Mouse (Mus musculus) embryonic stem cell, embryonic (primary cell): ENCODE data around the gene Srxn1.

Source experiments
- CTCF ChIA-PET, 4 experiments: fragments of 300-600 bp in 2 of 4; fragments of 350-600 bp in 2 of 4; sonication (Branson Sonifier 250); formaldehyde crosslinking; loops; one replicate each; lab custom pipeline; 2022; ENCODE audit warnings: inconsistent platforms in 2 of 4; lab: Charles Lee
- POLR2A ChIA-PET, 4 experiments: fragments of 300-600 bp in 2 of 4; fragments of 350-600 bp in 2 of 4; sonication (Branson Sonifier 250); formaldehyde crosslinking; loops; one replicate each; lab custom pipeline; 2022; ENCODE audit warnings: antibody characterized with exemption in 4 of 4, inconsistent platforms in 1 of 4; lab: Charles Lee

Srxn1 gene

DNA sequence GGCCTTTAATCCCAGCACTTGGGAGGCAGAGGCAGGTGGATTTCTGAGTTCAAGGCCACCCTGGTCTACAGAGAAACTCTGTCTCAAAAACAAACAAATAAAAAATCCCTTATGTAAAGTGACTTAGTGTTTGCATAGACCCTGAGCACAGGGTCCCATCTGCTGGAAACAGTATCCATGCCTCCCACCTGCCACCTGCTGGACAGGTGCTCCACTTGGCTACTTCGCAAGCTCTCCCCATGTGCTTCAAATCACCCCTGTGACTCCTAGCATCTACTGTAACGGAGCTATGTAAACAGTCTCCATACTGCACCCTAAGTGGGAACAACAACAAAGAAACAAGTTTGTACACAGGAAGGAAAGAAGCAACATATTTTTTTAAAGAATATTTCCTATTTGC is 23.3 kb downstream of the Srxn1 start:
- ChIA-PET POLR2A (interaction anchor here in 2 of 4 experiments (0.6 to 4.0 kb wide), 3 partner anchors 15 to 51 kb away, joined by 3 to 18 read pairs (median 5); partner anchors contain the start of gene Tcf15 (in 2 of the 2)), CTCF (interaction anchor here (0.6 to 3.4 kb wide), 9 partner anchors 13 to 1393 kb away, joined by 3 to 17 read pairs (median 4); no protein-coding TSS in a partner anchor)

DNA sequence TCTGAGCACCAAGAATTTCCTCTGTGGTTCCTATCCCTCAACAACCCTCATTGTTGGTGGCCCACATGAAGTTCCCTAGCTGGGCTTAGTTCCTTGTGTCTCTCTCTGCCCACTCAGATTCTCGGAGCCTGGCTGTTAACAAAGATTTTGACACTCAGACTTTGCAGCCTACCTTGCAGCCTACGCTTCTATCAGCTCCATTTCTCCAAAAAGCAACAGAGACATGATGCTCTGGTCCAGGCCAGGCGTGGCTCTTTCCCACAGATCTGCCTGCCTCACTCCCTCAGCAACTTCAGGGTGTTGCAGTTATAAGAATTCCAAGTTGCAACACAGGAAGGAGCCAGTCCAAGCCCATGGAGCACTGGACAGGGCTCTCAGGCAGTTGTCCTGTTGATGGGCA is 24.5 kb downstream of the Srxn1 start:
- POLR2A ChIA-PET, result interaction anchor here in 1 of 4 experiments (4.0 kb wide), 1 partner anchor 13 kb away, joined by 18 read pairs; the partner anchor contains the start of gene Tcf15

DNA sequence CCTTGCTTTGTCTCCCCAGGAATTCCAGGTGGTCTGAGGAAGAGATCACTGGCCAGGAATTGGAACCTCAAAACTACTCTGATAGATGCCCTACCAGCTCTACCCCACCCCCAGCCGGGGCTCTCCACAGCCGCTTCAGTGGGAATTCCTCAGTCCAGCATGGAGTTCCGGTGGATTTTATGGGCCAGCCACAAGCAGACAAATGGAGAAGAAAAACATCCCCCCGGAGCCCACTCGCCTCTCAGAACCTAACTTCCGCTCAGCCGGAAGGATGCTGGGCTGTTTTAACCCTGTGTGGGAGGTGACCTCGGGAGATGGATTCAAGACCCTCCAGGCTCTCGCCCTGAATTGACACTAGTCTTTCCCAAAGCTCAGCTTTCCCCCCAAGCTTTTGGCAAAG is 26.7 kb downstream of the Srxn1 start:
- POLR2A ChIA-PET, result interaction anchor here in 1 of 4 experiments (1.7 kb wide), 1 partner anchor 11 kb away, joined by 4 read pairs; the partner anchor contains the start of gene Tcf15
- CTCF ChIA-PET, result no interaction called here

More for the DNA sequence above, 24.5 kb downstream of the Srxn1 start:
- CTCF ChIA-PET, result no interaction called here

DNA sequence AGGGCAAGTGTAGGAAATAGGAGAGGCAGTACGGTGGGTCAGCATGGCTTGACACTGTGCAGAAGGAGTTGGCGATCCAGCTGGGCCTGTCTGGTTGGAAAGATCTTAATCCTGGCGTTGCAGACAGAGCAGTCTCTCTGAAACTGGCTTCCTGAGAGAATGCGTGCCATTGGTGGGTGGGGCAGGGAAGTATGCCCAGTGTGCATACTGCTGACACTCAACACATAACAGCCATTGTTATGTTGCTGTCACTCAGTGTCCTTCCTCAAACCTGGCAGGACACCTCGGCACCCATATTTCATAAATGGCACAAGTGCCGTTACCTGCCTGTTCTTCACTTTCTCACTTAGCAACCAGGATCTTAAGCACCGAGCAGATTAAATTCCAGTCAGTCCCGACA is 27.4 kb downstream of the Srxn1 start:
- POLR2A ChIA-PET, result interaction anchor here in 1 of 4 experiments (0.7 to 1.7 kb wide), 2 partner anchors 10 to 26 kb away, joined by 3 to 4 read pairs; partner anchors contain the start of gene Tcf15
- CTCF ChIA-PET, result no interaction called here

DNA sequence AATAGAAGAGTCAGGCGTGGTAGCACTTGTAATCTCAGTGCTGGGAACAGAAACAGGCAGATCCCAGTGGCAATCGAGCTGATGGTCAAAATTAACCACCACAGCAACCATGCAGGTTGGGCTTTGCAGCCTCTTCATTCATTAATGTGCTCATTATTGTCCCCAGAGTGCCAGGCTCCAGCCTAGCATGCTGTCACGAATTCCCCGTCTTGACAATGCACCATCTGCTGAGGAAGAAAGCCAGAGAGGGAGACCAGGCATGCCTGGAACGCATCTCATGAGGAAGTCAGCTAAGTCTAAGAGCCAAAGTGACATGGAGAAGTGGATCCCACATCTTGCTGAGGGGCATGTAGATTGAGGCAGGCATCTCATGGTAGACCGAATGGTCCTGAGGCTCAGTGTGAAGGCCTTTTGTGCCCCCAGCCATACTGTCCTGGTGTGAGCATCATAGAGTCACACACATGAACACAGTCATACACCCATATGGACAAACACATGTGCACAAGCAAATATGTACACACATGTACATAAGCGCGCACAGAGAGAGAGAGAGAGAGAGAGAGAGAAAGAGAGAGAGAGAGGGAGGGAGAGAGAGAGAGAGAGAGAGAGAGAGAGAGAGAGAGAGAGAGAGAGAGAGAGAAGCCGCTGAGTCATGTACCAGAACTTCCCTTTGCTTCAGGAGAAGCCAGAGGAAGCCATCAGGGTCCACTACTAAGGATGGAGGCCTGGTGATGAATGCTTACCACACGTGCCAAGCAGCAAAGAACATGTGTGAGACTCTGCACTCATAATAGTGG is 34.1 kb downstream of the Srxn1 start:
- ChIA-PET POLR2A (interaction anchor here in 2 of 4 experiments (0.7 to 2.5 kb wide), 5 partner anchors 16 to 204 kb away, joined by 3 to 5 read pairs (median 5); partner anchors contain the start of gene Trib3 (in 1 of the 2)), CTCF (interaction anchor here in 3 of 4 experiments (0.5 to 1.5 kb wide), 5 partner anchors 12 to 204 kb away, joined by 3 to 4 read pairs (median 4); partner anchors contain the start of gene Trib3 (in 1 of the 3))

DNA sequence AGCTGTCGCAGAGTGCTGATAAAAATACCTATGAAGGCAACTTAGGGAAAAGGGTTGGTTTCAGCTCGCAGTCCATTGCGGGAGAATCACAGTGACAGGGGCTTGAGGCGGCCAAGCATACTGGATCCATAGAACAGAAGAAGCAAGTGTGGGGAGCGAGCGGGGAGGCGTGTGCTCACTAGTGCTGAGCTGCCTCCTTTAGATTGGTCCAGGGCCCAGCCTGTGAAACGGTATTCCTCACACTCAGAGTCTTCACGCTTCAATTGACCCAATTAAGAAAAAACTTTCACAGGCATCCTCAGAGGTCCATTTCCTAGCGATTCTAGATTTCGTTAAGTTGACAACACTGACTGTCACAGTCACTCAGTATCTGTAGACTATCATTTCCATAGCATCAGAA is 35.6 kb downstream of the Srxn1 start:
- ChIA-PET CTCF (interaction anchor here in 2 of 4 experiments (1.1 to 1.5 kb wide), 4 partner anchors 12 to 121 kb away, joined by 3 to 4 read pairs (median 4); no protein-coding TSS in a partner anchor), POLR2A (interaction anchor here in 3 of 4 experiments (0.6 to 5.1 kb wide), 7 partner anchors 8 to 37 kb away, joined by 3 to 41 read pairs (median 6); partner anchors contain the start of gene Srxn1 (in 1 of the 3))

DNA sequence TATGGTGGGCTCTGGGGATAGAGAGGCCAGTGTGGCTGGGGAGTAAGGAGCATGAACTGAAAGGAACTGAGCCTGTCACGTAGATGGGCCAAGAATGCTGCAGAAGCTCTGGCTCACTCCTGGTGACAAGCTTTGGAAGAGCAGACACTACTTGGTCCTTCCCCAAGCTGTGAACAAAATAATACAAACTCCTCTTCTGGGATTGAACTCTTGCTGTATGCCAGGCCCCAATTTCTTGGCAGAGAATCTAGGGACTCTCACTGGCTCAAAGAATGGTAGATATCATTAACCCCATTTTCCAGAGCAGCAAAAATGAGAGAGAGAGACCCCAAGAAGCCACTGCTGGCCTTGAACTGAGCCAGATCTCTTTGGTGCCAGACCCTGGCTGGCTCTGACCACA is 36.2 kb downstream of the Srxn1 start:
- CTCF ChIA-PET, result interaction anchor here in 3 of 4 experiments (1.1 to 2.2 kb wide), 7 partner anchors 13 to 121 kb away, joined by 3 to 11 read pairs (median 4); no protein-coding TSS in a partner anchor
- POLR2A ChIA-PET, result interaction anchor here (0.5 to 6.6 kb wide), 22 partner anchors 9 to 230 kb away, joined by 3 to 47 read pairs (median 4); partner anchors contain the start of genes Angpt4 (in 1 of the 4), Srxn1 (in 1 of the 4) and Tbc1d20 (in 1 of the 4)

DNA sequence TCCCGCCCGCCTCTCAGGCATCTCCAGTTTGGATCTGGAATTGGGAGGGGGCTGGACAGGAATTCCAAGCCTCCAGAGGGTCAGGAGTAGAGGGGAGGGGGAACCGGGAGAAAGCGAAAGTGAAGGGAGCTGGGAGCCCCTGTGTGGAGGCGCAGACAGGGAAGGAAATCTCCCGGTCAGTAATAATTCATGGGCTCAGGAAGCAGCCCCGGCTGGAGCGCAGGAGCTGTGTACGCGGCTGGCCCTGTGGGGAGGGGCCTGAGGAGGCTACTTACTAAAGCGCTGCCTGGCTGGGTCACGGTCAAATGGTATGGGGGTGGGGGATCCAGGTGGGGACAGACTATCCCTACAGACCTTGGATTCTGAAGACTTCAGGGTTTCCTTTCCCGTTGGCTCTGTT is 36.7 kb downstream of the Srxn1 start:
- ChIA-PET POLR2A (interaction anchor here (0.5 to 6.6 kb wide), 40 partner anchors 8 to 221 kb away, joined by 3 to 47 read pairs (median 4); partner anchors contain the start of genes Srxn1 (in 2 of the 4), Csnk2a1 (in 1 of the 4) and Trib3 (in 1 of the 4)), CTCF (interaction anchor here (0.8 to 2.2 kb wide), 8 partner anchors 13 to 122 kb away, joined by 3 to 11 read pairs (median 4); no protein-coding TSS in a partner anchor)

DNA sequence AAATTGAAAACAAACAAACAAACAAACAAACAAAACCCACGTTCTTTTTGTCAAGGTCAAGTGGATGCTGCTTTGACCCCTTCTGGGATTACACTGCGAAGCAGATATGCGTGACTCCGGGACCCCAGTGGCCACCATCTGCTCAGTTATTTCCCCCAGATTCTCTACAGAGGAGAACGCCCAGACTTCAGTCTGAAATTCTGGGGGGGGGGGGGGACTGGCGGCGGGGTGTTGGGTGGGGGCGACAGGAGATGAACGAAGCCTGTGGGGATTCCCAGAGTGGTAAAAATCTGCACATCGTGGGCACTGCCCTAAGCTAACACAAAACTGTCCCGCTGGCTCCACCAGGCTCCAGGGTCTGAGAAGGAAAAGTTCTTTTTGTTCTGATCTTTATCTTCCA is 37.3 kb downstream of the Srxn1 start:
- CTCF ChIA-PET, result interaction anchor here in 3 of 4 experiments (0.6 to 2.2 kb wide), 11 partner anchors 13 to 430 kb away, joined by 3 to 11 read pairs (median 5); no protein-coding TSS in a partner anchor

DNA sequence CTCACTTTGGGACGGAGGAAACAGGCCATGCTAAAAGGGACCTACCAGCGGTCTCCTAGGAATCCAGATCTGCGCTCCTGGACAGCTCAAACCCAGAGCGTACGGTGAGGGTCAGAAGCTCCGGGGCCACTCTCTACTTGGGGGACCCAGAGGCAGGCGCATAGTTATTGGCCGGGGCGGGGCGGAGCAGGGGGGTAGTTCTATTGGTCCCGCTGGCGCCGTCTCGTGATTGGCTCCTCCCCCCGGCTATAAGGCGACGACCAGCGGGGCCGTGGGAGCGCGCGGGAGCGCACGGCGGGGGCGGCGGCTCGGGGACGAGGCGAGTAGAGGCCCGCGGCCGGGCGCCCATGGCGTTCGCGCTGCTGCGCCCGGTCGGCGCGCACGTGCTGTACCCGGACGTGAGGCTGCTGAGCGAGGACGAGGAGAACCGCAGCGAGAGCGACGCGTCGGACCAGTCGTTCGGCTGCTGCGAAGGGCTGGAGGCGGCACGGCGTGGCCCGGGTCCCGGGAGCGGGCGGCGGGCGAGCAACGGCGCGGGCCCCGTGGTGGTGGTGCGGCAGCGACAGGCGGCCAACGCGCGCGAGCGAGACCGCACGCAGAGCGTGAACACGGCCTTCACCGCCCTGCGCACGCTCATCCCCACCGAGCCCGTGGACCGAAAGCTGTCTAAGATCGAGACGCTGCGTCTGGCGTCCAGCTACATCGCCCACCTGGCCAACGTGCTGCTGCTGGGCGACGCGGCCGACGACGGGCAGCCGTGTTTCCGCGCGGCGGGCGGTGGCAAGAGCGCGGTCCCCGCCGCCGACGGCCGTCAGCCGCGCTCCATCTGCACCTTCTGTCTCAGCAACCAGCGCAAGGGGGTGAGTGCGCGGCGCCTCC is 38.2 kb downstream of the Srxn1 start, which contains the start of gene Tcf15:
Gene Tcf15, plus strand, starts transcription at position 283 of the 879 bp plus-strand sequence.
- POLR2A ChIA-PET, result interaction anchor here (0.6 to 6.6 kb wide), 63 partner anchors 8 to 1596 kb away, joined by 3 to 47 read pairs (median 4); partner anchors contain the start of genes Tbc1d20 (in 2 of the 4), Trib3 (in 2 of the 4), Csnk2a1 (in 1 of the 4) and Rbck1 (in 1 of the 4)
- CTCF ChIA-PET, result interaction anchor here in 3 of 4 experiments (0.6 to 2.2 kb wide), 10 partner anchors 12 to 431 kb away, joined by 3 to 11 read pairs (median 5); no protein-coding TSS in a partner anchor

More for the DNA sequence above, 37.3 kb downstream of the Srxn1 start:
- POLR2A ChIA-PET, result interaction anchor here in 3 of 4 experiments (0.6 to 6.6 kb wide), 66 partner anchors 8 to 1597 kb away, joined by 3 to 47 read pairs (median 4); partner anchors contain the start of genes Csnk2a1 (in 2 of the 3), Srxn1 (in 2 of the 3), Trib3 (in 2 of the 3) and Rbck1 (in 1 of the 3)

DNA sequence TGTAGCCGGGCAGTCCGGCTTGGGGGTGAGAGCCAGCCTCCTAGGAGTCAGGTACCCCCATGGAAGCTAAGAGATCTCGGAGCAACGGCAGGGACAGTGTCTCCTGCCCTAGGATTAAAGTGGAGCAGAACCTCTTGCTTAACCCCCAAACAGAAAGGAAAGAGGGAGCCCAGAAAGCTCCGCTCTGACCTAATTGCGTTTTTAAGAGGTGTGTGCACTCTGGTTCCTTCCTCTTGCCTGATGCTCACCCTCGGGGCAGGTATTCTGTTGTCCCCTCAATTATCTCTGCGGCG is 38.8 kb downstream of the Srxn1 start:
- CTCF ChIA-PET, result interaction anchor here in 2 of 4 experiments (0.6 to 1.5 kb wide), 2 partner anchors 53 to 381 kb away, joined by 3 to 6 read pairs; no protein-coding TSS in a partner anchor
- POLR2A ChIA-PET, result interaction anchor here (0.7 to 6.6 kb wide), 21 partner anchors 11 to 200 kb away, joined by 3 to 47 read pairs (median 4); partner anchors contain the start of genes Srxn1 (in 1 of the 4), Tbc1d20 (in 1 of the 4) and Trib3 (in 1 of the 4)

DNA sequence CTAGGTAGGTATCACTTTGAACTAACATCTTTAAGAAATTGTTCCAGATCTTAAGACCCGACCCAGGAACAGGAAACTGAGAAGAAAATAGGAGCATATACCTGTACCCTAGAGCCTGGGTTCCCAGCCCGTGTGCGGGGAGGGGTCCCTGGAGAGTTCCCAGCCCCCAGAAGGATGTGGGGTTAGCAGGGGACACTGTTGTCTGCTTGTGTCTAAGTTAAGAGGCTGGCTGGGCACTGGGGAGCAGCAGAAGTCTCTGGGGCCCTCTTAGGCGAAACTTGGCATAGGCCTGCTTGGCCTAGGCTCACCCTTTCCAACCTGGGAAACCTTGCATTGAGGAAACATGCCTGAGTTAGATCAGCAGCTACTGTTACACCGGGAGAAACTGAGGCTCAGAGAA is 39.2 kb downstream of the Srxn1 start:
- POLR2A ChIA-PET, result interaction anchor here in 3 of 4 experiments (0.5 to 6.6 kb wide), 15 partner anchors 10 to 205 kb away, joined by 3 to 47 read pairs (median 4); partner anchors contain the start of gene Srxn1 (in 1 of the 3)
- CTCF ChIA-PET, result no interaction called here

DNA sequence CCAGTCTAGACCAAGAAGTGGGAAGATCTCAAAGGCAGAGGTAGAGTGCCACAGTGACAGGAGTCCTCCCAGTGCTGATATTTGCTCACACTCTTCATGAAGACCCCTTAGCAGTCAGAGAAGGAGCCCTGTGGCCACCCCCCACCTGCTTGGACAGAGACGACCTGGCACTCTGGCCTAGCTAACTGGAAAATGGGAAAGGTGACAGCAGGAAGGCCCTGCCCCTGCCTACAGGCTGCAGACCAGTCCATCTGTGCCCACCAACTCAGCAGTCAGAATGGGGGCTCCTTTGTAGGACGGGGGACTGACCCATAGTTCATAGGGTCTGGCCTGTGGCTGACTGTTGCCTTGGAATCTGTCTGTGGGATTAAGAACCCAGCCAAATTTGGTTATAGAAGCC is 40.4 kb downstream of the Srxn1 start:
- ChIA-PET CTCF (no interaction called here), POLR2A (interaction anchor here in 2 of 4 experiments (1.0 to 6.6 kb wide), 9 partner anchors 9 to 97 kb away, joined by 3 to 47 read pairs (median 4); partner anchors contain the start of gene Srxn1 (in 2 of the 2))

DNA sequence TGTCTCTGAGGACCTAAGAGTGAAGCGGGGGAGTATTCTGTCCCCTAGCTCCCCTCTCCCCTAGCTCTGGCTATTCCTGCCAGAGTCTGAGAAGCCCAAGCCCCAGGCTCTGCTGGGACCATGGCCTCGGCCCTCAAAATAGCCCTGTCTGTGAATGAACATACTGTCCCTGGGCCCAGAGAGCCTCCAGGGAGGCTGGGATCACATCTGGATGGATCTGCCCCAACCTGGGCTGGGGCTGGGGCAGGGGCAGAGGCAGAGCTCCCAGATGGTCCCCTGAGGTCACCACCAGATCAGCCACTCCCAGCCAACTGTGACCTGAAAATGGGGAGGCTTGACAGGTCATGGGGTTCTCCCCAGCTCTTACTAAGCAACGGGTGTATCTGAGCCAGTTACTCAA is 41.8 kb downstream of the Srxn1 start:
- ChIA-PET POLR2A (interaction anchor here in 3 of 4 experiments (0.7 to 6.6 kb wide), 9 partner anchors 8 to 139 kb away, joined by 3 to 47 read pairs (median 3); partner anchors contain the start of gene Csnk2a1 (in 1 of the 3)), CTCF (interaction anchor here in 2 of 4 experiments (0.5 to 1.1 kb wide), 4 partner anchors 35 to 127 kb away, joined by 3 read pairs; no protein-coding TSS in a partner anchor)

DNA sequence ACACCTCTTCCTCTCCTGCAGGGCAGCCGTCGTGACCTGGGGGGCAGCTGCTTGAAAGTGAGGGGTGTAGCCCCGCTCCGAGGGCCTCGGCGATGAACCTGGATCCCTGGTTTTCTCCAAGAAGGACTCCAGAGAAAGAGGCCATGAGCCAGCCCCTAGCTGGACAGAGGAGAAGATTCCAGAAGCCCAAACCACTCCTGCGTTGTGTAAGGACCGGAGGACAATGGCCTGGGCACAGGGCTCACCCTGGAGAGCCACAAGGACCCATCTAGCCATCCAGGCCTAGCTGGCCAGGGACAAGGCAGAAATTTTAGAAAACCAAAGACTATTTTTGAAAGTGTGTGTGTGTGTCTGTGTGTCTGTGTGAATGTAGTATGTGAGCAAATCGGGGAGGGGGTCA is 43.4 kb downstream of the Srxn1 start:
- ChIA-PET CTCF (interaction anchor here in 2 of 4 experiments (0.5 to 0.6 kb wide), 2 partner anchors 127 to 270 kb away, joined by 3 read pairs; no protein-coding TSS in a partner anchor), POLR2A (interaction anchor here in 3 of 4 experiments (1.0 to 1.4 kb wide), 3 partner anchors 28 to 37 kb away, joined by 3 read pairs; no protein-coding TSS in a partner anchor)

DNA sequence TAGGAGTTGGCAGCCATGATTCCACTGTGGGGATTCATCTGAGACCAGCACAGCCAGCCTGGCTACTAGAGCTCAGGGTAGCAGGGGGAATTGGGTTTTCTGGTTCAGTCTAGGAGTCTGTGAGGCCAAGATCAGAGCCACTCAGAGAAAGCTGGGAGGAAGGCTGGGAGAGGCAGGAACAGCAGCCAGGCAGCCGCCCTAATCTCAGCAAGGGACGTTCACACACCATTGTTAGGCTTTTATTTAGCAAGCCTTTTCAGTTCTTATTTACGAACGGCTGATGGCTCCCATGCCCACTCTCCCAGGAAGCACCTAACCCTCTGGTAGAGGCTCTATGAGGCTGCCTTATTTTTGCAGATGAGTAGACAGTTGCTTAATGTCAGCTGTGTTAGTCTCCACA is 44.6 kb downstream of the Srxn1 start:
- CTCF ChIA-PET, result interaction anchor here in 1 of 4 experiments (1.0 kb wide), 1 partner anchor 38 kb away, joined by 4 read pairs; no protein-coding TSS in a partner anchor
- POLR2A ChIA-PET, result interaction anchor here in 2 of 4 experiments (0.8 to 1.7 kb wide), 2 partner anchors 30 to 126 kb away, joined by 3 to 5 read pairs; no protein-coding TSS in a partner anchor
